In genomic region chr2:117386036-117386590, GRCm38 (mm10) we compare ENCODE assay signal across 17 mouse cellular contexts. TPM values are rescaled to one million over a fixed set of nuclear protein-coding genes. Genes with fewer than 3 reads are reported as not detected.
DNase-seq lines count a peak whose midpoint lies in the region; ATAC-seq lines count a peak whose summit lies in the region.
"Had no signal": no experiment of that assay in that cellular context is flagged by ENCODE, and none has a peak within 500 bp of the region (broad histone marks: within the 10 kb centered on the region; RNA-seq: fewer than 3 reads in every experiment).

No protein-coding gene starts in this region.

- H3K4me2 ChIP-seq in heart, embryonic 15.5 days: peak overlapping the region; percentile 36
- H3K4me2 ChIP-seq: embryonic facial prominence, embryonic 15.5 days; hindbrain, embryonic 14.5 days; neural tube, embryonic 15.5 days had no signal

- WGBS in heart, embryonic 15.5 days: 29% methylated on average over 7 of the region's 7 CpGs

- intact Hi-C loops in left cerebral cortex, postnatal 36 days (cut with DNase I): loop anchor here (2.0 to 10.0 kb wide), 3 partner anchors 31 to 81 kb away; no protein-coding TSS in a partner anchor

- DNase-seq in heart, adult 9 months (ENCODE audit: low spot score in 2 of 2): no peak
- DNase-seq in brain, adult 2 months (ENCODE audit: low read depth, low spot score): peak; percentile 93
- peak; percentile 39 to 71 for DNase-seq in frontal cortex, postnatal 36 days (ENCODE audit: low spot score in 2 of 2)
- peak; percentile 39 to 54 for DNase-seq in left cerebral cortex, postnatal 36 days (ENCODE audit: low spot score in 2 of 2)
- DNase-seq in thymus, postnatal 4 days: no peak
- DNase-seq: adrenal gland, postnatal 10 days; cerebellum, adult 8-10 months; kidney, adult 11 months; kidney, postnatal 14 days had no signal

- no peak overlapping the region for H3K9ac ChIP-seq in heart, embryonic 15.5 days
- H3K9ac ChIP-seq: embryonic facial prominence, embryonic 15.5 days; hindbrain, embryonic 14.5 days; liver, embryonic 14.5 days; neural tube, embryonic 15.5 days had no signal

- peaks cover 22% of the 10 kb centered on the region for H3K4me1 ChIP-seq in heart, embryonic 15.5 days (replicated peaks)
- H3K4me1 ChIP-seq: megakaryocyte, embryonic 14.5 days had no signal

- peak overlapping the region; percentile 51 for H3K27ac ChIP-seq in heart, embryonic 15.5 days
- H3K27ac ChIP-seq: embryonic facial prominence, embryonic 15.5 days; hindbrain, embryonic 14.5 days; liver, embryonic 14.5 days; neural tube, embryonic 15.5 days had no signal

- no peaks in the 10 kb centered on the region for H3K27me3 ChIP-seq in heart, embryonic 15.5 days
- H3K27me3 ChIP-seq: embryonic facial prominence, embryonic 15.5 days; neural tube, embryonic 15.5 days had no signal

- ATAC-seq in heart, embryonic 15.5 days (replicated peaks; ENCODE audit: insufficient number of reproducible peaks, insufficient read depth, low FRiP score, low read depth): no peak
- ATAC-seq in inflammation-experienced regulatory T-cells, adult 6 months: no peak
- ATAC-seq: lung, postnatal 0 days had no signal

- H3K4me3 ChIP-seq in heart, embryonic 15.5 days: no peak overlapping the region
- H3K4me3 ChIP-seq: embryonic facial prominence, embryonic 15.5 days; megakaryocyte, embryonic 14.5 days; neural tube, embryonic 15.5 days had no signal

- H3K36me3 ChIP-seq in heart, embryonic 15.5 days: no peaks in the 10 kb centered on the region
- H3K36me3 ChIP-seq: embryonic facial prominence, embryonic 15.5 days; neural tube, embryonic 15.5 days had no signal

- H3K9me3 ChIP-seq in heart, embryonic 15.5 days (replicated peaks): no peaks in the 10 kb centered on the region
- H3K9me3 ChIP-seq: embryonic facial prominence, embryonic 15.5 days; megakaryocyte, embryonic 14.5 days; neural tube, embryonic 15.5 days had no signal

RNA-seq across cellular contexts. Expression of gene Rasgrp1, which starts 43.3 kb away (rescaled TPM):
- polyA plus RNA-seq in heart, embryonic 15.5 days (2015; fragmentation: Nextera tagmentation; extraction: Ambion mirVana): 0.19 and 1.6 TPM in 2 replicates
- 100 to 1,000 TPM; 330 to 351 TPM for total RNA-seq in left cerebral cortex, postnatal 36 days (2021)
- polyA plus RNA-seq in inflammation-experienced regulatory T-cells, adult 6 months (2017; shearing (Covaris generic)): 10 to 100 TPM; 48.9 to 73.3 (median 64.2) TPM

Comparison
In these comparisons a context has a peak if more than half of its experiments do, and no peak if none do; other contexts are left out.
1. DNase-seq: peak in brain, adult 2 months (single experiment), frontal cortex, postnatal 36 days (2 of 2) and left cerebral cortex, postnatal 36 days (2 of 2); none in heart, adult 9 months (0 of 2) and thymus, postnatal 4 days (single experiment).
2. RNA of gene Rasgrp1, which starts 43.3 kb away (polyA plus RNA-seq): 48.9 to 73.3 TPM in inflammation-experienced regulatory T-cells, adult 6 months; 0.19 to 1.6 TPM in heart, embryonic 15.5 days; every median in the first group is over 10 times any median in the second.